Mouse (Mus musculus) forebrain, postnatal 0 days (tissue): ENCODE measurements at regions not wholly inside any gene's neighbourhood (a gene's known extent, or its start where the extent isn't known, plus 50 kb on each side); places are given as distances from the start of the nearest gene placed in this dataset.

Experiments
- ATAC-seq: fragments of 200-750 bp; cut with Nextera tagmentation; 2 replicates; pipeline ENCODE4 v1.8.0; 2017; ENCODE audit warnings: mild to moderate bottlenecking, moderate library complexity
- DNase-seq: peaks from one replicate; pipeline ENCODE4 v3.0.0-alpha.2; 2015
- H3K27ac ChIP-seq: fragments of 300-500 bp; sonication (generic); 2 replicates; pipeline ENCODE4 v1.5.1; 2014; ENCODE audit warnings: low read depth, mild to moderate bottlenecking, antibody characterized with exemption, low read length, moderate library complexity, mixed read lengths
- H3K27me3 ChIP-seq: fragments of 300-500 bp; sonication (generic); 2 replicates; pipeline ENCODE4 v1.6.1; 2014; ENCODE audit warnings: mild to moderate bottlenecking, low read length, mixed read lengths; ENCODE audit not compliant: insufficient read depth
- H3K36me3 ChIP-seq: fragments of 300-500 bp; sonication (generic); 2 replicates; pipeline ENCODE4 v1.6.1; 2014; ENCODE audit warnings: mild to moderate bottlenecking, moderate library complexity; ENCODE audit not compliant: insufficient read depth
- H3K4me1 ChIP-seq: fragments of 300-500 bp; sonication (generic); 2 replicates; pipeline ENCODE4 v1.6.1; 2014; ENCODE audit warnings: antibody characterized with exemption; ENCODE audit not compliant: insufficient read depth
- H3K4me2 ChIP-seq: fragments of 300-500 bp; sonication (generic); 2 replicates; pipeline ENCODE4 v1.6.1; 2014; ENCODE audit warnings: low read depth, mild to moderate bottlenecking, moderate library complexity
- H3K4me3 ChIP-seq: fragments of 300-500 bp; sonication (generic); 2 replicates; pipeline ENCODE4 v1.5.1; 2014; ENCODE audit warnings: low read depth, low read length, mixed read lengths
- H3K9ac ChIP-seq: fragments of 300-500 bp; sonication (generic); 2 replicates; pipeline ENCODE4 v1.6.1; 2014; ENCODE audit warnings: mild to moderate bottlenecking
- H3K9me3 ChIP-seq: fragments of 300-500 bp; sonication (generic); 2 replicates; pipeline ENCODE4 v1.6.1; 2016; ENCODE audit warnings: low read length
- CTCF ChIP-seq: sonication (generic); IDR thresholded peaks from 2 replicates; pipeline ENCODE4 v1.5.1; 2016; ENCODE audit warnings: antibody characterized with exemption, control low read depth, low read depth
- WGBS: fragments of 180-500 bp; shearing (Covaris S2); extraction: QIAGEN DNeasy Blood & Tissue Kit; methylation state at CpG from one replicate; pipeline ENCODE4 v1.1.7; 2014; 5-methylcytosine and 5-hydroxymethylcytosine counted together

GRCm38 (mm10) chr12:31145032-31145781 lies 71.5 kb downstream of the Fam110c start:
- H3K9ac ChIP-seq = no peak overlapping the region
- no peak overlapping the region for H3K4me3 ChIP-seq
- TF ChIP-seq CTCF = no peak
- DNase-seq (no peak), ATAC-seq (no peak)
- H3K27ac ChIP-seq = no peak overlapping the region
- H3K27me3 ChIP-seq = no peaks in the 10 kb centered on the region
- H3K9me3 ChIP-seq = no peaks in the 10 kb centered on the region
- no peaks in the 10 kb centered on the region for H3K36me3 ChIP-seq
- no peak overlapping the region for H3K4me2 ChIP-seq
- no peaks in the 10 kb centered on the region for H3K4me1 ChIP-seq
- WGBS = 75% methylated on average over 3 of the region's 3 CpGs

GRCm38 (mm10) chr12:31148417-31149356 lies 75.0 kb downstream of the Fam110c start:
- H3K9ac ChIP-seq = no peak overlapping the region
- 81% methylated on average over 11 of the region's 11 CpGs for WGBS

GRCm38 (mm10) chr12:31153720-31154119 lies 80.1 kb downstream of the Fam110c start:
- no peak overlapping the region for H3K9ac ChIP-seq
- DNase-seq = no peak
- no peaks in the 10 kb centered on the region for H3K4me1 ChIP-seq
- H3K4me2 ChIP-seq = no peak overlapping the region
- no peak for TF ChIP-seq CTCF
- H3K4me3 ChIP-seq = no peak overlapping the region
- H3K9me3 ChIP-seq = no peaks in the 10 kb centered on the region
- no peak for ATAC-seq
- no peaks in the 10 kb centered on the region for H3K36me3 ChIP-seq
- WGBS = 75% methylated on average over 2 of the region's 2 CpGs
- no peaks in the 10 kb centered on the region for H3K27me3 ChIP-seq
- H3K27ac ChIP-seq = no peak overlapping the region

More at GRCm38 (mm10) chr12:31148417-31149356, 75.0 kb downstream of the Fam110c start:
- no peaks in the 10 kb centered on the region for H3K9me3 ChIP-seq
- ATAC-seq (no peak), DNase-seq (no peak)
- H3K27me3 ChIP-seq = no peaks in the 10 kb centered on the region
- no peaks in the 10 kb centered on the region for H3K4me1 ChIP-seq
- no peak overlapping the region; the same call in 1 of the 2 replicates for H3K27ac ChIP-seq
- H3K4me2 ChIP-seq = no peak overlapping the region
- H3K4me3 ChIP-seq = no peak overlapping the region
- H3K36me3 ChIP-seq = no peaks in the 10 kb centered on the region
- no peak for TF ChIP-seq CTCF

DNA sequence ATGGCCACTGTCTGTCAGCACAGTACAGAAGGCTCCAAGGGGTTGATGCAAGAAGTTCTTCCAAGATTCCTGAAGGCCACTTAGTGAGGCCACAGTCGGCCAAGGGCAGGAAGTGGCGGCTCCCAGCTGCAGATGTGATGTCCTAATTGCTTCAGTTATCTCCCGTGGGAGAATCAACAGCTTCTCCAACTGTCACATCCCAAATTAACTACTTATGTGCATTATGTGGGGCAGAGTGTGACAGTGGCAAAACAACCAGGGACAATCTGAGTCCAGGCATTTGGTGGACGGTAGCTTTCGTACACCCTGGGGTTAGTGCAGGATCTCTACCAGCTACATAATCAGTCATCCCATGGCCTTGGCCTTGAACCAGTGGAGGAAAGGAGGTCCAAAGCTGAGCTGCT lies 80.9 kb downstream of the Fam110c start:
- no peaks in the 10 kb centered on the region for H3K27me3 ChIP-seq
- TF ChIP-seq CTCF = no peak
- no peak overlapping the region for H3K9ac ChIP-seq
- ATAC-seq = no peak
- no peaks in the 10 kb centered on the region for H3K36me3 ChIP-seq
- H3K27ac ChIP-seq = no peak overlapping the region
- H3K4me3 ChIP-seq = no peak overlapping the region
- H3K4me2 ChIP-seq = no peak overlapping the region
- H3K9me3 ChIP-seq = no peaks in the 10 kb centered on the region
- H3K4me1 ChIP-seq = no peaks in the 10 kb centered on the region
- 79% methylated on average over 5 of the region's 5 CpGs for WGBS
- DNase-seq = no peak

- H3K4me1 ChIP-seq = no peaks in the 10 kb centered on the region
- ATAC-seq (no peak), DNase-seq (no peak)
- no peak overlapping the region for H3K4me2 ChIP-seq
- H3K4me3 ChIP-seq = no peak overlapping the region
- H3K27me3 ChIP-seq = no peaks in the 10 kb centered on the region
- whole genome bisulfite sequencing = 76% methylated on average over 13 of the region's 13 CpGs
- no peaks in the 10 kb centered on the region for H3K36me3 ChIP-seq
- TF ChIP-seq CTCF = no peak
- no peaks in the 10 kb centered on the region for H3K9me3 ChIP-seq
- no peak overlapping the region for H3K9ac ChIP-seq
- no peak overlapping the region for H3K27ac ChIP-seq
These were observed 82.6 kb downstream of the Fam110c start for GRCm38 (mm10) chr12:31156154-31156720.

GRCm38 (mm10) chr12:31157453-31157852 lies 83.1 kb upstream of the Gm6993 start:
- no peak overlapping the region for H3K9ac ChIP-seq
- no peak overlapping the region for H3K4me3 ChIP-seq
- no peaks in the 10 kb centered on the region for H3K4me1 ChIP-seq
- no peak for ATAC-seq
- H3K27ac ChIP-seq = no peak overlapping the region
- no peak overlapping the region for H3K4me2 ChIP-seq
- no peak for TF ChIP-seq CTCF
- no peaks in the 10 kb centered on the region; the same call in 1 of the 2 replicates for H3K27me3 ChIP-seq
- WGBS = 93% methylated on average over 3 of the region's 3 CpGs
- H3K36me3 ChIP-seq = no peaks in the 10 kb centered on the region
- DNase-seq = no peak
- no peaks in the 10 kb centered on the region for H3K9me3 ChIP-seq
